Mouse (Mus musculus) lung, postnatal 0 days (tissue): Measurements from ENCODE around the gene Snap25.

Experiments used
- CTCF ChIP-seq: IDR thresholded peaks from 2 replicates; pipeline ENCODE4 v1.5.1; 2016; ENCODE audit warnings: antibody characterized with exemption, mild to moderate bottlenecking
- EP300 ChIP-seq: IDR thresholded peaks from 2 replicates; pipeline ENCODE4 v1.6.1; 2016; ENCODE audit warnings: antibody characterized with exemption, mild to moderate bottlenecking, control low read depth

GRCm38 (mm10) chr2:136715531-136715930 lies 2.3 kb downstream of the Snap25 start:
- no peak for TF ChIP-seq CTCF
- no peak for TF ChIP-seq EP300
